Mouse (Mus musculus) right cerebral cortex, postnatal 25 days (tissue): ENCODE results near the gene Cbarp.

ENCODE experiments used
- DNase-seq: peaks from one replicate; pipeline ENCODE4 v3.0.0; 2022

Gene Cbarp

GRCm38 (mm10) chr10:80087483-80087882, 53.2 kb downstream of the Cbarp start:
- no peak for DNase-seq

- DNase-seq = no peak
Measured at GRCm38 (mm10) chr10:80086847-80087246, 53.8 kb downstream of the Cbarp start.

- DNase-seq = peak; percentile 17
Measured at GRCm38 (mm10) chr10:80084817-80085487, 55.7 kb downstream of the Cbarp start.

- no peak for DNase-seq
Measured at GRCm38 (mm10) chr10:80081075-80081474, 59.6 kb downstream of the Cbarp start.
